Mouse (Mus musculus) bone marrow macrophage, adult 2 months (primary cell): ENCODE results near the gene Sypl2. TPM values are rescaled to one million over a fixed set of nuclear protein-coding genes. Genes with fewer than 3 reads are reported as not detected.

Experiments used
- H3K27ac ChIP-seq: 2 replicates; pipeline ENCODE4 v1.5.1; 2012; ENCODE audit warnings: low read depth, low read length; ENCODE audit not compliant: insufficient read depth
- H3K4me1 ChIP-seq: 2 replicates; pipeline ENCODE4 v1.6.1; 2012; ENCODE audit warnings: low read length; ENCODE audit not compliant: control insufficient read depth, insufficient read depth
- H3K4me3 ChIP-seq: 2 replicates; pipeline ENCODE4 v1.5.1; 2012; ENCODE audit warnings: mild to moderate bottlenecking, low read length, moderate library complexity; ENCODE audit not compliant: insufficient read depth
- CTCF ChIP-seq: IDR thresholded peaks from 2 replicates; pipeline ENCODE4 v1.5.1; 2012; ENCODE audit warnings: low read depth, mild to moderate bottlenecking, low read length, moderate library complexity
- POLR2A ChIP-seq: IDR thresholded peaks from 2 replicates; pipeline ENCODE4 v1.6.1; 2012; ENCODE audit warnings: mild to moderate bottlenecking, low read depth, low read length, borderline replicate concordance
- polyA plus RNA-seq: library from polyadenylated mRNA; stranded (reverse); fragments of >200 nt; gene quantifications from 2 replicates; pipeline ENCODE4 v1.2.4, GENCODE M21; 2012; ENCODE audit not compliant: missing spikeins, insufficient read depth, insufficient read length

Sypl2 gene
- polyA plus RNA-seq, 1 experiment = not detected

- Histone ChIP-seq H3K4me3 (no peak overlapping the region), H3K4me1 (no peaks in the 10 kb centered on the region), H3K27ac (no peak overlapping the region)
- no peak for TF ChIP-seq POLR2A
- TF ChIP-seq CTCF = no peak
Observed at GRCm38 (mm10) chr3:108180514-108180913, 45.9 kb downstream of the Sypl2 start.

GRCm38 (mm10) chr3:108178756-108179715 is 47.4 kb downstream of the Sypl2 start:
- Histone ChIP-seq H3K4me3 (no peak overlapping the region), H3K4me1 (no peaks in the 10 kb centered on the region), H3K27ac (no peak overlapping the region)
- no peak for TF ChIP-seq CTCF
- no peak for TF ChIP-seq POLR2A

DNA sequence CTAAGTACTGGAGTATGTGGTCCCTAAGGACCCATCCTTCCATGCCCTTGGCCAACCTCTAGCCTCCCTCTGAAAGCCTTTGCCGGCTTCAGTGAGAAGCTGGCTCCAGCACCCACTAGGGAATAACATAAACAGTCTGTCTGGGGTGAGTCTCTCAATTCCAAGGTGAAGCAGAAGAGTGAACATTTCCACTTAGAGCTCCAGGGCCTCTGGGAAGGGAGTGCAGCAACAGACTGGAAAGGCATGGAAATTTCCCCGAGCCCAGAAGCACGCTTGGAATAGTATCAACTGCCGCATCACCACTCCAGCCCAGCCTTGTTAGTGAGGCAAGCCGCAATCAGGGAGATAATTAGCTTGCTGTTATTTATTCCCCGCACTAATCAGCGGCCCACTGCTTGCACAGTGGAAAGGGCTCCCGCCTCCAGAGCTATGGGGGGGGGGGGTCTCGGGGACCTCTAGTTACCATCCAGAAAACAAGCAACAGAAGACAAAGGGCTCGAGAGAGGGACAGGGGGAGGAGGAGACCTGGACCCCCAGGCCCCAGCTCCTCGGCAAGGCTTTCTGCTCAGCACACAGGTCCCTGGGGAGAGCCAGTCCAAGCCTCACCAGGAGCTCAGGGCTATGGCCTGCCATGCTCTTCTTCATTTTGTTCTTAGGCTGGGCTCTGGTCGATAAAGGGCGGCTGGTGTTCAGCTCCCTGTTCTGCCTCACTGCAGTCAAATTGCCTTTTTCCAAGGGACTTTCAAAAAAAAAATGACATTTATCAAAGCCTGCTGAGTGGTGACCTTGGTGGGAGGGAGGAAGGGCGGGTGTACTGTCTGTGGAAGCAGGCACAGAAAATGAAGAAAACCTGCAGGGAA is 51.5 kb downstream of the Sypl2 start:
- H3K27ac ChIP-seq = no peak overlapping the region
- TF ChIP-seq POLR2A = no peak
- TF ChIP-seq CTCF = no peak
- no peaks in the 10 kb centered on the region for H3K4me1 ChIP-seq
- H3K4me3 ChIP-seq = no peak overlapping the region

GRCm38 (mm10) chr3:108169199-108169598 is 57.2 kb downstream of the Sypl2 start:
- TF ChIP-seq POLR2A (no peak), CTCF (no peak)
- no peak overlapping the region for H3K4me3 ChIP-seq
- H3K4me1 ChIP-seq = no peaks in the 10 kb centered on the region
- no peak overlapping the region for H3K27ac ChIP-seq

DNA sequence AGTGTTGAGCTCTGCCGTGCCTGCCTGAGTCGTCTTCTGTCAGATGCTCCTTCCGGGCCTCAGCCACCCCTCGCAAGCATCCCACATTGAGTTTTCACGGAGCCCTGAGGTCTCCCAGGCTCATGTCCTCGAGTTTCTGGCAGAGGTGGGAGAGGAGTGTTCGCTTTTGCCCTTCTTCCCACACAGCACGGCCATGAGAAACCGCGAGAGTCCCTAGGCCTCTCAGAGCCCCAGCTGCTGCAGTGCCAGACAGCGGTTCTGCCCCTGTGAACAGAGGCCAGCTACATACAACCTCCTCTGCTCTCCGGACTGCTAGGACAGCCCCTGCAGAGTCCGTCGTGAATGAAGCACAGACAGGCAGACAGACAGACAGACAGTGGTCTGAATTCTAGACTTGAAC is 58.9 kb downstream of the Sypl2 start:
- no peak for TF ChIP-seq POLR2A
- TF ChIP-seq CTCF = no peak
- Histone ChIP-seq H3K4me1 (no peaks in the 10 kb centered on the region), H3K4me3 (no peak overlapping the region), H3K27ac (no peak overlapping the region)

DNA sequence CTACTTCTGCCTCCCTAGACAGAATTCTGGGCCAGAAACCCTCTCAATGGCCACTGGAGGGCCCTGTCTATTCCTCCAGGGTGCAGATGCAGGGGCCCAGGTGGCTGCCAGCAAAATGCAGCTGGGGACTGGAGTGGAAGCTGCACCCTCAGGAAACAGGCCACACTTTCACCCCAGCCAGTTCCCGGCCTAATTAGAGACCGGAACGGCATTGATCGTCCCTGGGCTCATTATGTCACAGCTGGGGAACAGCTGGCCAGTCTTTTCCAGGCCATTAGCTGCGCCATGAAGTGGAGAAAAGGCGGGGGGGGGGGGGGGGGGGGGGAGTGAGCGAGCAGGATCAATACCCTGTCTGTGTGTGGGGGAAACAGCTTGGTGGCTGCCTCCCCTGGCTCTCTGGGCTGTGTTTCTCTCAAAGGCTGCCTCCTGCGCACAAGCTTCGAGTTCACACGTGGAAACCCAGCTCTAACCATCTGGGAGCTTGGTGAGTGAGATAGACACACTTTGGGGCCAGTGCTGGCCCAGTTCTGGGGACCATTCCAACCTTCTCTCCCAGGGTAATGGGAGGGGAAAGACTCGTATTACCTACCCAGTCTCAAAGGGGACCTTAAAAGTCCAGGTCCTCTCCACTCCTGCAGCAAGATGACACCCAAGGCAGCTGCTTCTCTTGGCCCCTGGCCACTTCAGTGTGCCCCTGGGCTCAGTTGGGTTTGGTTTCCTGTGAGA is 59.8 kb downstream of the Sypl2 start:
- TF ChIP-seq POLR2A = no peak
- H3K4me1 ChIP-seq = no peaks in the 10 kb centered on the region
- no peak overlapping the region for H3K4me3 ChIP-seq
- no peak overlapping the region for H3K27ac ChIP-seq

GRCm38 (mm10) chr3:108165532-108166315 is 60.7 kb downstream of the Sypl2 start:
- TF ChIP-seq CTCF = no peak
- no peak for TF ChIP-seq POLR2A
- H3K4me3 ChIP-seq = no peak overlapping the region
- H3K27ac ChIP-seq = no peak overlapping the region
- H3K4me1 ChIP-seq = no peaks in the 10 kb centered on the region

DNA sequence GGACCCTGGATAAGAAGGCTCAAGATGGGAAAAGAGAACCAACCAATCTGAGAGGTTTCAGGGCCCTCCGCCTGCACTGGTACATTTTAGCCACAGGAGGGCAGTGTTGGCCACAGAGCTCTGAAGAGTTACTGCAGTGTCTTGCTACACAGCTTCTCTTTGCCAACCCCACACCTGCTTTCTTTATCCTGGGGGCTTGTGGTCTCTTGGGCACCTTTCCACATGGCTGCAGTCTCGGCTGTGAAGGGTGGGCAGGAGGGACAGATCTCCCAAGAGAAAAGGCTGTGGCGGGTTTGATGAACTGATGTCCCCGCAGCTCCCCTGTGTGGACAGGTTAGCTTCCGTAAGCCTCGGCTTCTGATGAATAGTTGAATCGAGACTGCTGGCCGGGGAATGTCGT is 61.6 kb downstream of the Sypl2 start:
- Histone ChIP-seq H3K4me1 (no peaks in the 10 kb centered on the region), H3K27ac (no peak overlapping the region), H3K4me3 (no peak overlapping the region)
- no peak for TF ChIP-seq POLR2A
- peak; percentile 94 for TF ChIP-seq CTCF

DNA sequence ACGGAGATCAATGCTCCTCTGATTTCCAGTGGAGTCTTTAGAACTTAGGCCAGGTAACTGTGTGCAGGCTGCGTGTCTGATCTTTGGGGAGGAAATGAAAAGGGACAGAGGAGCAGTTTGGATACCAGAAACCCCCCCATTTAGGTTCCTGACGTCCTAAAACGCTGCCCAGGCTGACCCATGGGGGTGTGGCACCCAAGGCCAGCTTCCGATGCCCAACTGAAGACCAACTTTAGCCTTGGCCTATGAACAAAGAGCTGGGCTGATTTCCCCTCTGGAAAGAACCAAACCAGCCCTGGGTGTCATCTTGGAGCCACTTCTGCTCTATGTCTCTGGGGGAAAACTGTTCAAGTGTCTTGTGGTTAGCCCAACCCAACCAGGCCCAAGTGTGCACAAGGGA is 62.4 kb downstream of the Sypl2 start:
- Histone ChIP-seq H3K27ac (no peak overlapping the region), H3K4me3 (no peak overlapping the region), H3K4me1 (no peaks in the 10 kb centered on the region)
- TF ChIP-seq POLR2A (no peak), CTCF (no peak)

Other genes with a start within 250 kb of the Sypl2 start
- 4.5 and 4.7 TPM in 2 replicates for gene Gstm2, start 240.2 kb downstream of the Sypl2 start, polyA plus RNA-seq
- gene Gstm1, start 208.7 kb downstream of the Sypl2 start, polyA plus RNA-seq = 313 and 329 TPM in 2 replicates
- gene Gstm4, start 181.8 kb downstream of the Sypl2 start, polyA plus RNA-seq = 10.1 and 10.7 TPM in 2 replicates
- gene Ampd2, start 140.0 kb downstream of the Sypl2 start, polyA plus RNA-seq = 22.4 and 23.8 TPM in 2 replicates
- gene Gnat2, start 133.9 kb downstream of the Sypl2 start, polyA plus RNA-seq = not detected in 2 replicates
- gene Gnai3, start 80.5 kb downstream of the Sypl2 start, polyA plus RNA-seq = 61.2 and 65.1 TPM in 2 replicates
- gene Gpr61, start 71.8 kb downstream of the Sypl2 start, polyA plus RNA-seq = not detected in 2 replicates
- gene Amigo1, start 40.3 kb downstream of the Sypl2 start, polyA plus RNA-seq = 3.3 and 5.7 TPM in 2 replicates
- 10.1 and 11.6 TPM in 2 replicates for gene Cyb561d1, start 25.4 kb downstream of the Sypl2 start, polyA plus RNA-seq
- 5.6 and 6.4 TPM in 2 replicates for gene Atxn7l2, start 15.7 kb downstream of the Sypl2 start, polyA plus RNA-seq
- 128 and 156 TPM in 2 replicates for gene Psma5, start 30.3 kb upstream of the Sypl2 start, polyA plus RNA-seq
- gene Sort1, start 57.4 kb upstream of the Sypl2 start, polyA plus RNA-seq = 30.0 and 33.3 TPM in 2 replicates
- not detected in 2 replicates for gene Mybphl, start 138.3 kb upstream of the Sypl2 start, polyA plus RNA-seq
- gene Psrc1, start 157.2 kb upstream of the Sypl2 start, polyA plus RNA-seq = 15.3 and 26.1 TPM in 2 replicates
- gene Celsr2, start 188.9 kb upstream of the Sypl2 start, polyA plus RNA-seq = 1.3 and 1.7 TPM in 2 replicates
- gene Sars, start 218.6 kb upstream of the Sypl2 start, polyA plus RNA-seq = 78.0 and 83.3 TPM in 2 replicates